ENCODE assay signal across 21 mouse cellular contexts in genomic region chr7:94305602-94306001, GRCm38 (mm10).
DNase-seq lines count a peak whose midpoint lies in the region; ATAC-seq and TF ChIP-seq lines count a peak whose summit lies in the region.
"Had no signal": no experiment of that assay in that cellular context is flagged by ENCODE, and none has a peak within 500 bp of the region (broad histone marks: within the 10 kb centered on the region; RNA-seq: fewer than 3 reads in every experiment).

No protein-coding gene starts in this region.

- no peak for DNase-seq in midbrain, postnatal 0 days (ENCODE audit: low spot score)
- no peak for DNase-seq in midbrain, embryonic 14.5 days
- DNase-seq in NIH3T3 (ENCODE audit: low read depth) = peak; percentile 10
- no peak for DNase-seq in heart, adult 2 months
- DNase-seq in spleen, postnatal 10 days (ENCODE audit: low spot score in 2 of 2) = no peak
- DNase-seq: adrenal gland, adult 8-10 months; cerebellum, adult 11-12 months; cerebellum, postnatal 25 days; gastrocnemius, postnatal 36 days; heart, postnatal 36 days; kidney, adult 9 months; kidney, postnatal 36 days; layer of hippocampus, adult 9-11 months; lung, postnatal 14 days had no signal

- H3K36me3 ChIP-seq in intestine, postnatal 0 days (ENCODE audit: control insufficient read depth, insufficient read depth) = no peaks in the 10 kb centered on the region
- no peaks in the 10 kb centered on the region for H3K36me3 ChIP-seq in intestine, embryonic 16.5 days (ENCODE audit: control insufficient read depth, insufficient read depth, low read length)
- no peaks in the 10 kb centered on the region for H3K36me3 ChIP-seq in midbrain, postnatal 0 days (ENCODE audit: insufficient read depth, low read length)
- no peaks in the 10 kb centered on the region for H3K36me3 ChIP-seq in midbrain, embryonic 14.5 days (ENCODE audit: control insufficient read depth, insufficient read depth, low read length)
- H3K36me3 ChIP-seq in heart, adult 2 months (ENCODE audit: control insufficient read depth, insufficient read depth, low read length) = no peaks in the 10 kb centered on the region
- H3K36me3 ChIP-seq: embryonic facial prominence, embryonic 12.5 days; midbrain, embryonic 13.5 days had no signal

- H3K4me1 ChIP-seq in intestine, postnatal 0 days (replicated peaks; ENCODE audit: control insufficient read depth, insufficient read depth, low read length) = no peaks in the 10 kb centered on the region
- H3K4me1 ChIP-seq in intestine, embryonic 16.5 days (ENCODE audit: control insufficient read depth, insufficient read depth, low read length) = no peaks in the 10 kb centered on the region
- no peaks in the 10 kb centered on the region for H3K4me1 ChIP-seq in midbrain, postnatal 0 days (ENCODE audit: insufficient read depth, low read length)
- no peaks in the 10 kb centered on the region for H3K4me1 ChIP-seq in midbrain, embryonic 14.5 days (ENCODE audit: control insufficient read depth, insufficient read depth, low read length)
- no peaks in the 10 kb centered on the region for H3K4me1 ChIP-seq in heart, adult 2 months (ENCODE audit: control insufficient read depth, insufficient read depth, low read length)
- H3K4me1 ChIP-seq: embryonic facial prominence, embryonic 12.5 days; midbrain, embryonic 13.5 days had no signal

- no peak overlapping the region for H3K4me3 ChIP-seq in intestine, postnatal 0 days (ENCODE audit: low read depth, low read length)
- H3K4me3 ChIP-seq in intestine, embryonic 16.5 days (ENCODE audit: low read length) = no peak overlapping the region
- no peak overlapping the region for H3K4me3 ChIP-seq in midbrain, postnatal 0 days (ENCODE audit: low read depth, low read length)
- no peak overlapping the region for H3K4me3 ChIP-seq in midbrain, embryonic 14.5 days (replicated peaks; ENCODE audit: low read depth, low read length)
- H3K4me3 ChIP-seq in heart, adult 2 months = no peak overlapping the region
- H3K4me3 ChIP-seq: embryonic facial prominence, embryonic 12.5 days; midbrain, embryonic 13.5 days; myocyte had no signal

- H3K79me2 ChIP-seq in heart, adult 2 months (replicated peaks; ENCODE audit: control insufficient read depth, insufficient read depth, low read length) = no peaks in the 10 kb centered on the region

- intact Hi-C loops in heart, adult 2 months (cut with DNase I) = no loop called here

- no peak for TF ChIP-seq POLR2A in heart, adult 2 months (IDR thresholded peaks at IDR 0.05; ENCODE audit: insufficient read depth, low read depth, low read length)

- H3K4me2 ChIP-seq in intestine, postnatal 0 days (replicated peaks; ENCODE audit: low read depth) = no peak overlapping the region
- no peak overlapping the region for H3K4me2 ChIP-seq in intestine, embryonic 16.5 days (ENCODE audit: low read depth, low read length)
- H3K4me2 ChIP-seq in midbrain, postnatal 0 days (ENCODE audit: low read depth, low read length, poor library complexity, severe bottlenecking) = no peak overlapping the region
- no peak overlapping the region for H3K4me2 ChIP-seq in midbrain, embryonic 14.5 days (ENCODE audit: low read length)
- H3K4me2 ChIP-seq: embryonic facial prominence, embryonic 12.5 days; hindbrain, embryonic 14.5 days; midbrain, embryonic 13.5 days had no signal

- H3K9me3 ChIP-seq in intestine, postnatal 0 days (ENCODE audit: control insufficient read depth) = no peaks in the 10 kb centered on the region
- H3K9me3 ChIP-seq in intestine, embryonic 16.5 days (ENCODE audit: control insufficient read depth, low read length) = no peaks in the 10 kb centered on the region
- no peaks in the 10 kb centered on the region for H3K9me3 ChIP-seq in midbrain, postnatal 0 days (ENCODE audit: low read length)
- no peaks in the 10 kb centered on the region for H3K9me3 ChIP-seq in midbrain, embryonic 14.5 days (ENCODE audit: control insufficient read depth, low read length)
- H3K9me3 ChIP-seq: embryonic facial prominence, embryonic 12.5 days; midbrain, embryonic 13.5 days had no signal

- H3K27ac ChIP-seq in intestine, postnatal 0 days (ENCODE audit: low read depth, low read length) = no peak overlapping the region
- H3K27ac ChIP-seq in intestine, embryonic 16.5 days (ENCODE audit: low read length) = no peak overlapping the region
- H3K27ac ChIP-seq in midbrain, postnatal 0 days (ENCODE audit: low read depth, low read length) = no peak overlapping the region
- H3K27ac ChIP-seq in midbrain, embryonic 14.5 days (replicated peaks; ENCODE audit: low read depth, low read length) = no peak overlapping the region
- no peak overlapping the region for H3K27ac ChIP-seq in heart, adult 2 months
- H3K27ac ChIP-seq: embryonic facial prominence, embryonic 12.5 days; hindbrain, embryonic 14.5 days; midbrain, embryonic 13.5 days had no signal

- no peaks in the 10 kb centered on the region for H3K27me3 ChIP-seq in intestine, postnatal 0 days (replicated peaks; ENCODE audit: control insufficient read depth, insufficient read depth, low read length)
- H3K27me3 ChIP-seq in intestine, embryonic 16.5 days (replicated peaks; ENCODE audit: control insufficient read depth, insufficient read depth, low read length) = no peaks in the 10 kb centered on the region
- H3K27me3 ChIP-seq in midbrain, postnatal 0 days (ENCODE audit: insufficient read depth, low read length) = no peaks in the 10 kb centered on the region
- no peaks in the 10 kb centered on the region for H3K27me3 ChIP-seq in midbrain, embryonic 14.5 days (ENCODE audit: control insufficient read depth, insufficient read depth, low read length)
- no peaks in the 10 kb centered on the region for H3K27me3 ChIP-seq in heart, adult 2 months (ENCODE audit: control insufficient read depth, insufficient read depth, low read length)
- H3K27me3 ChIP-seq: embryonic facial prominence, embryonic 12.5 days; midbrain, embryonic 13.5 days had no signal

- ATAC-seq in intestine, postnatal 0 days = no peak
- ATAC-seq in intestine, embryonic 16.5 days = no peak
- no peak for ATAC-seq in midbrain, postnatal 0 days (ENCODE audit: low FRiP score)
- ATAC-seq in midbrain, embryonic 14.5 days (ENCODE audit: low FRiP score, low TSS enrichment) = no peak
- ATAC-seq: activated CD4-positive, CD25-positive, alpha-beta regulatory T cell, adult 4 months; midbrain, embryonic 13.5 days had no signal

- peak; percentile 36 for TF ChIP-seq CTCF in intestine, postnatal 0 days (IDR thresholded peaks at IDR 0.05; ENCODE audit: low read depth)
- TF ChIP-seq CTCF in midbrain, postnatal 0 days (IDR thresholded peaks at IDR 0.05) = peak; percentile 40
- no peak for TF ChIP-seq CTCF in heart, adult 2 months (IDR thresholded peaks at IDR 0.05)

- no peak for TF ChIP-seq EP300 in heart, adult 2 months (IDR thresholded peaks at IDR 0.05; ENCODE audit: insufficient read depth, low read depth, low read length)

- WGBS in intestine, postnatal 0 days = 89% methylated on average over 1 of the region's 1 CpGs
- WGBS in intestine, embryonic 16.5 days = 94% methylated on average over 1 of the region's 1 CpGs
- WGBS in midbrain, postnatal 0 days = 87% methylated on average over 1 of the region's 1 CpGs
- WGBS in midbrain, embryonic 14.5 days = 82% methylated on average over 1 of the region's 1 CpGs
- WGBS in heart, adult 2 months = 53% methylated on average over 1 of the region's 1 CpGs

- no peak overlapping the region for H3K9ac ChIP-seq in intestine, postnatal 0 days (ENCODE audit: low read depth, low read length)
- no peak overlapping the region for H3K9ac ChIP-seq in intestine, embryonic 16.5 days (ENCODE audit: low read depth, low read length)
- H3K9ac ChIP-seq in midbrain, postnatal 0 days (replicated peaks; ENCODE audit: low read length, poor library complexity, severe bottlenecking) = no peak overlapping the region
- no peak overlapping the region for H3K9ac ChIP-seq in midbrain, embryonic 14.5 days (replicated peaks; ENCODE audit: low read length)
- no peak overlapping the region for H3K9ac ChIP-seq in heart, adult 2 months (ENCODE audit: low read depth, low read length)
- H3K9ac ChIP-seq: embryonic facial prominence, embryonic 12.5 days; hindbrain, embryonic 14.5 days; midbrain, embryonic 13.5 days had no signal
